Mouse (Mus musculus) liver, embryonic 11.5 days (tissue): ENCODE data around the gene Kcnip1. TPM values are rescaled to one million over a fixed set of nuclear protein-coding genes. Genes with fewer than 3 reads are reported as not detected.

ENCODE experiments used
- ATAC-seq: fragments of 200-750 bp; cut with Nextera tagmentation; replicated peaks from 2 replicates; pipeline ENCODE4 v1.8.0; 2017; ENCODE audit warnings: moderate number of reproducible peaks, mild to moderate bottlenecking, moderate TSS enrichment, moderate library complexity; ENCODE audit not compliant: low FRiP score
- DNase-seq: peaks from one replicate; pipeline ENCODE4 v3.0.0-alpha.2; 2017; ENCODE audit warnings: low spot score
- H3K27ac ChIP-seq: fragments of 300-500 bp; sonication (generic); 2 replicates; pipeline ENCODE4 v1.5.1; 2014; ENCODE audit warnings: mild to moderate bottlenecking, low read depth, low read length, control low read depth
- H3K27me3 ChIP-seq: fragments of 300-500 bp; sonication (generic); replicated peaks from 2 replicates; pipeline ENCODE4 v1.6.1; 2014; ENCODE audit warnings: low read length, mixed read lengths; ENCODE audit not compliant: control insufficient read depth, insufficient read depth
- H3K36me3 ChIP-seq: fragments of 300-500 bp; sonication (generic); 2 replicates; pipeline ENCODE4 v1.6.1; 2014; ENCODE audit warnings: mild to moderate bottlenecking, low read length, moderate library complexity, mixed read lengths; ENCODE audit not compliant: control insufficient read depth, insufficient read depth
- H3K4me1 ChIP-seq: fragments of 300-500 bp; sonication (generic); replicated peaks from 2 replicates; pipeline ENCODE4 v1.6.1; 2014; ENCODE audit warnings: low read length, mixed read lengths; ENCODE audit not compliant: control insufficient read depth, insufficient read depth
- H3K4me2 ChIP-seq: fragments of 300-500 bp; sonication (generic); 2 replicates; pipeline ENCODE4 v1.6.1; 2014; ENCODE audit warnings: mild to moderate bottlenecking, control low read depth, moderate library complexity
- H3K4me3 ChIP-seq: fragments of 300-500 bp; sonication (generic); 2 replicates; pipeline ENCODE4 v1.5.1; 2014; ENCODE audit warnings: low read depth, low read length, control low read depth
- H3K9ac ChIP-seq: fragments of 300-500 bp; sonication (generic); 2 replicates; pipeline ENCODE4 v1.6.1; 2014; ENCODE audit warnings: low read depth, low read length, control low read depth
- H3K9me3 ChIP-seq: fragments of 300-500 bp; sonication (generic); 2 replicates; pipeline ENCODE4 v1.6.1; 2016; ENCODE audit warnings: low read length, inconsistent platforms, mixed read lengths; ENCODE audit not compliant: control insufficient read depth
- WGBS: fragments of 180-500 bp; shearing (Covaris S2); extraction: QIAGEN DNeasy Blood & Tissue Kit; methylation state at CpG from one replicate; pipeline ENCODE4 v1.1.7; 2014; 5-methylcytosine and 5-hydroxymethylcytosine counted together
- polyA plus RNA-seq: library from polyadenylated mRNA; unstranded; fragments of >200 nt; fragmentation: Nextera tagmentation; extraction: Ambion mirVana; gene quantifications from 2 replicates; pipeline ENCODE4 v1.2.1, GENCODE M21; 2014

Gene Kcnip1
- polyA plus RNA-seq, 1 experiment from 2014 or later: 1.2 TPM

GRCm38 (mm10) chr11:34001938-34002592 lies 9.1 kb upstream of the Kcnip1 start:
- ATAC-seq: 0 out of 2 replicates have a peak, but pooled peaks have one; percentile 43
- no peak for DNase-seq
- no peak overlapping the region for H3K27ac ChIP-seq

GRCm38 (mm10) chr11:34000416-34000815 lies 7.5 kb upstream of the Kcnip1 start:
- 52% methylated on average over 3 of the region's 3 CpGs for WGBS
- Histone ChIP-seq H3K9ac (no peak overlapping the region), H3K4me2 (no peak overlapping the region), H3K27ac (no peak overlapping the region), H3K36me3 (no peaks in the 10 kb centered on the region), H3K4me3 (no peak overlapping the region), H3K4me1 (no peaks in the 10 kb centered on the region), H3K27me3 (0 out of 2 replicates have a peak, but pooled peaks cover 7% of the 10 kb centered on the region), H3K9me3 (no peaks in the 10 kb centered on the region)
- no peak for ATAC-seq
- no peak for DNase-seq

More at GRCm38 (mm10) chr11:34001938-34002592, 9.1 kb upstream of the Kcnip1 start:
- H3K27me3 ChIP-seq: 0 out of 2 replicates have a peak, but pooled peaks cover 3% of the 10 kb centered on the region
- H3K4me3 ChIP-seq: no peak overlapping the region
- no peak overlapping the region for H3K9ac ChIP-seq
- H3K9me3 ChIP-seq: no peaks in the 10 kb centered on the region
- no peak overlapping the region for H3K4me2 ChIP-seq
- H3K36me3 ChIP-seq: no peaks in the 10 kb centered on the region
- 6% methylated on average over 5 of the region's 5 CpGs for WGBS
- H3K4me1 ChIP-seq: no peaks in the 10 kb centered on the region

GRCm38 (mm10) chr11:33998244-33998643 lies 5.3 kb upstream of the Kcnip1 start:
- H3K4me3 ChIP-seq: no peak overlapping the region
- ATAC-seq (no peak), DNase-seq (no peak)
- no peaks in the 10 kb centered on the region for H3K36me3 ChIP-seq
- H3K9ac ChIP-seq: no peak overlapping the region
- no peaks in the 10 kb centered on the region for H3K4me1 ChIP-seq
- 64% methylated on average over 10 of the region's 10 CpGs for WGBS
- no peaks in the 10 kb centered on the region for H3K9me3 ChIP-seq
- H3K4me2 ChIP-seq: no peak overlapping the region
- 0 out of 2 replicates have a peak, but pooled peaks cover 7% of the 10 kb centered on the region for H3K27me3 ChIP-seq
- no peak overlapping the region for H3K27ac ChIP-seq

GRCm38 (mm10) chr11:33993496-33993895 lies 544 bp upstream of the Kcnip1 start:
- DNase-seq (no peak), ATAC-seq (no peak)

GRCm38 (mm10) chr11:33990002-33990401 lies 3.0 kb downstream of the Kcnip1 start:
- H3K27ac ChIP-seq: no peak overlapping the region
- H3K4me2 ChIP-seq: no peak overlapping the region
- ATAC-seq (0 out of 2 replicates have a peak, but pooled peaks have one; percentile 60), DNase-seq (no peak)
- H3K9ac ChIP-seq: no peak overlapping the region
- no peaks in the 10 kb centered on the region for H3K4me1 ChIP-seq
- no peak overlapping the region for H3K4me3 ChIP-seq
- 74% methylated on average over 5 of the region's 5 CpGs for WGBS
- H3K36me3 ChIP-seq: no peaks in the 10 kb centered on the region
- H3K27me3 ChIP-seq: no peaks in the 10 kb centered on the region; the same call in 1 of the 2 replicates
- no peaks in the 10 kb centered on the region for H3K9me3 ChIP-seq

More at GRCm38 (mm10) chr11:33993496-33993895, 544 bp upstream of the Kcnip1 start:
- peaks cover 4% of the 10 kb centered on the region; the same call in 1 of the 2 replicates for H3K27me3 ChIP-seq
- H3K9me3 ChIP-seq: no peaks in the 10 kb centered on the region
- WGBS: 45% methylated on average over 5 of the region's 5 CpGs
- H3K4me3 ChIP-seq: no peak overlapping the region
- no peaks in the 10 kb centered on the region for H3K4me1 ChIP-seq
- no peak overlapping the region for H3K9ac ChIP-seq
- no peak overlapping the region for H3K4me2 ChIP-seq
- no peaks in the 10 kb centered on the region for H3K36me3 ChIP-seq
- no peak overlapping the region for H3K27ac ChIP-seq

GRCm38 (mm10) chr11:33986525-33986924 lies 6.4 kb downstream of the Kcnip1 start:
- Histone ChIP-seq H3K4me3 (no peak overlapping the region), H3K9me3 (no peaks in the 10 kb centered on the region), H3K4me1 (no peaks in the 10 kb centered on the region), H3K27me3 (no peaks in the 10 kb centered on the region), H3K27ac (no peak overlapping the region), H3K36me3 (no peaks in the 10 kb centered on the region), H3K4me2 (no peak overlapping the region), H3K9ac (no peak overlapping the region)
- DNase-seq (no peak), ATAC-seq (no peak)
- WGBS: 54% methylated on average over 2 of the region's 2 CpGs

- 69% methylated on average over 4 of the region's 4 CpGs for WGBS
- DNase-seq: no peak
- no peak for ATAC-seq
- Histone ChIP-seq H3K27ac (no peak overlapping the region), H3K36me3 (no peaks in the 10 kb centered on the region), H3K27me3 (no peaks in the 10 kb centered on the region), H3K9ac (no peak overlapping the region), H3K9me3 (no peaks in the 10 kb centered on the region), H3K4me3 (no peak overlapping the region), H3K4me2 (no peak overlapping the region), H3K4me1 (no peaks in the 10 kb centered on the region)
Observed at GRCm38 (mm10) chr11:33980146-33980545, 12.8 kb downstream of the Kcnip1 start.

- Histone ChIP-seq H3K36me3 (no peaks in the 10 kb centered on the region), H3K9me3 (no peaks in the 10 kb centered on the region), H3K4me1 (no peaks in the 10 kb centered on the region), H3K9ac (no peak overlapping the region), H3K4me2 (no peak overlapping the region), H3K27ac (no peak overlapping the region), H3K4me3 (no peak overlapping the region), H3K27me3 (no peaks in the 10 kb centered on the region)
- WGBS: 71% methylated on average over 2 of the region's 2 CpGs
- ATAC-seq (no peak), DNase-seq (no peak)
Observed at GRCm38 (mm10) chr11:33975121-33975520, 17.8 kb downstream of the Kcnip1 start.
